Mouse (Mus musculus): ENCODE measurements around the gene Abca1. TPM values are rescaled to one million over a fixed set of nuclear protein-coding genes. Genes with fewer than 3 reads are reported as not detected.
A peak's percentile ranks its signal among the peaks of the same experiment; 100 is the strongest.

Gene Abca1
- polyA plus RNA-seq, 1 experiment from 2014 or later: 11.3 TPM

GRCm38 (mm10) chr4:53177696-53178095 is 18.0 kb upstream of the Abca1 start:
- Histone ChIP-seq H3K27ac (no peak overlapping the region), H3K9ac (no peak overlapping the region), H3K9me3 (no peaks in the 10 kb centered on the region), H3K4me1 (0 out of 2 replicates have a peak, but pooled peaks cover 3% of the 10 kb centered on the region), H3K36me3 (replicated peaks) (no peaks in the 10 kb centered on the region), H3K4me3 (no peak overlapping the region), H3K4me2 (no peak overlapping the region), H3K27me3 (replicated peaks) (no peaks in the 10 kb centered on the region)
- 84% methylated on average over 8 of the region's 8 CpGs for WGBS
- ATAC-seq (replicated peaks): no peak

DNA sequence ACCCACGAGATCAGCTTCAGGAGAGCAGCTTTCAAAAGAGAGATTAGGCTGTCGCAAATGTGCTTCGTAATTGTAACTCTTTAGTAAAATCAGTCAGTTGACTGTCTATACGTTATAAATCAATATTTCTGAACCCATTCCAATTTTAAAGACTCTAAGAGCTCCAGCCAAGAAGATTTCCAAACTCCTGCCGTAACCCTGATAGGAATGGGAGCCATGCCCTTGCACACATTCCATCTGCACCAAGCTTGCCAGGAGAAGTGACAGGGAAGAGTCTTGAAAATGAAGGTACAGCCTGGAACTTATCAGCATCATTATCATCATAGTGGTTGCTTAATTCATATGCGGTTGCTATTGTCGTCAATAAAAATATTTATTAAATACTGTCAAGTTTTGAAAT is 15.2 kb upstream of the Abca1 start:
- H3K4me2 ChIP-seq: no peak overlapping the region
- H3K27ac ChIP-seq: no peak overlapping the region
- H3K27me3 ChIP-seq (replicated peaks): no peaks in the 10 kb centered on the region
- ATAC-seq (replicated peaks): no peak
- no peaks in the 10 kb centered on the region for H3K36me3 ChIP-seq (replicated peaks)
- no peak overlapping the region for H3K9ac ChIP-seq
- 85% methylated on average over 7 of the region's 7 CpGs for WGBS
- H3K4me1 ChIP-seq: 0 out of 2 replicates have a peak, but pooled peaks cover 3% of the 10 kb centered on the region
- H3K4me3 ChIP-seq: no peak overlapping the region
- H3K9me3 ChIP-seq: no peaks in the 10 kb centered on the region

DNA sequence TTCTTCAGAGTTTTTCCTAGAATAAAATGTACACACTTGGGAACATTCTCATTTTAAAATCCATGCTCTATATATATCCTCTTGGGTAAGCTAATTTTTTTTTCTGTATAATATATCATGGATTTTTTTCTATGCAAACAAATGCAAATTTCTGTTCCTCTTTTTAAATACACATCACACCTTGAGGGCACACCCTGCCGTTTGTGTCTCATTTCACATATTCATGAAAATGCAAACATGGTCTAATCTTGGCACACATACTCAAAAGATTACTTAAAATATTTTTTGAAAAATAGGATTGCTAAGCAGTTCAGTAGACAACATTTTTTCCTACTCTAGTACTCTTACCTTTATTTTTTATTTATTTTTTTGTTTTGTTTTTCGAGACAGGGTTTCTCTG is 10.7 kb upstream of the Abca1 start:
- no peak overlapping the region for H3K9ac ChIP-seq
- H3K27ac ChIP-seq: no peak overlapping the region
- no peak for ATAC-seq (replicated peaks)
- no peaks in the 10 kb centered on the region for H3K9me3 ChIP-seq
- H3K4me3 ChIP-seq: no peak overlapping the region
- H3K27me3 ChIP-seq (replicated peaks): no peaks in the 10 kb centered on the region
- no peaks in the 10 kb centered on the region for H3K36me3 ChIP-seq (replicated peaks)
- H3K4me2 ChIP-seq: no peak overlapping the region
- WGBS: 71% methylated on average over 2 of the region's 2 CpGs
- H3K4me1 ChIP-seq: no peaks in the 10 kb centered on the region

DNA sequence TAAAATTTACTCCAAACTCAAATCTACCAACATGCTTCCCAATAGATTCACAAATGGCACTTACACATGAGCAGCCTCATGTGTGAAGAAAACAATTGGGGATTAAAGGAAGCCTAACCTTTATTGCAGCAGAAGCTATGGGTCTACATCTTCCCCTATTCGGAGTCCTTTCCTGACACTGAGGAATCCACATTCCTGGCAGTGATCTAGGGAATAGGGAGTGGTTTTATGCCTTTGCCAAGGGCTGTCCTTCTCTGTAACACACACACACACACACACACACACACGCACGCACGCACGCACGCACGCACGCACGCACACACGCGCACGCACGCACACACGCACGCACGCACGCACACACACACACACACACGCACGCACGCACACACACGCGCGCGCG is 5.5 kb upstream of the Abca1 start:
- H3K4me3 ChIP-seq: no peak overlapping the region
- no peak overlapping the region for H3K4me2 ChIP-seq
- no peaks in the 10 kb centered on the region for H3K4me1 ChIP-seq
- H3K9ac ChIP-seq: no peak overlapping the region
- no peaks in the 10 kb centered on the region for H3K27me3 ChIP-seq (replicated peaks)
- ATAC-seq (replicated peaks): no peak
- 91% methylated on average over 14 of the region's 25 CpGs for WGBS
- H3K27ac ChIP-seq: no peak overlapping the region
- H3K9me3 ChIP-seq: no peaks in the 10 kb centered on the region
- no peaks in the 10 kb centered on the region for H3K36me3 ChIP-seq (replicated peaks)

DNA sequence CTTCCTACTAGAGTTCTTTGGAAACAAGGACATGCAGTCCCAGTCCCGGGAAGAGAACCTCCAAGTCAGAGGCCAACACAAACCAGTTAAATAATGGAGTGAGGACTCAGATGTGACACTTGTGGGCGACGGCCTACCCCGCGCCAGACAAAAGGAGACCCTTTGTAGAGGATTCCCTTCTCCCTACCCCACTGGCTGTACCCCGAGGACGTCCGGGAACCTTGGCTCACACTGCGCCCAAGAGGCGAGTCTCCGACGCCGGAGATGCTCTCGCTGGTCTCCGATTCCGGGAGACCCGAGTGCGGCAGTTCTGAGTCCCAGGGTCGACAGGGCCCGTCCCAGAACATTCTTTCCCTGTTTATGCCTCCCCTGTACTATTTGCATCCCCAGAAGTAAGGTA is 519 bp downstream of the Abca1 start:
- ATAC-seq (replicated peaks): peak; percentile 63
- Histone ChIP-seq H3K27me3 (replicated peaks) (no peaks in the 10 kb centered on the region; the same call in 1 of the 2 replicates), H3K4me3 (peak overlapping the region; percentile 68), H3K9ac (peak overlapping the region; percentile 47), H3K4me2 (peak overlapping the region; percentile 95), H3K36me3 (replicated peaks) (no peaks in the 10 kb centered on the region), H3K27ac (peak overlapping the region; percentile 65), H3K9me3 (no peaks in the 10 kb centered on the region), H3K4me1 (peaks cover 17% of the 10 kb centered on the region)
- under 1% methylated on average over 20 of the region's 20 CpGs for WGBS

DNA sequence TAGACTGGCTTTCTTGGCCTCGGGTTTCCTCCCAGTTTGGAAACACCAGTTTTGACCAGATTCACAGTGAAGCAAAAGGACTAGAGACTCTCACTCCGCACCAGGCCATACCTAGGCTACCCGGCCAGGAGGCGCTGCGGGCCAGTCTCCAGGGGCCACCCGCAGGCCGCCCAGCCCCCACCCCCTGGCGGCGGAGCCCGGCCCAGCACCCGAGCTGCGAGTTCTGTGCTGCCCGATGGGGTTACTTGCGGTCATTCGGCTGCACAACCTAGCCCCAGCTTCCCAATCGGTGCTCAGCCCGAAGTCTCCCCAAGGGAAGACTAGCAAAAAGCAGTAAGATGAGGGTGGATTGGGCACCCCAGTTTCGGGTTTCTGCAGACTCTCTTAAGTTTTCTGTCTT is 1.1 kb downstream of the Abca1 start:
- peak; percentile 46; the same call in 1 of the 2 replicates for ATAC-seq (replicated peaks)
- H3K27ac ChIP-seq: peak overlapping the region; percentile 65
- WGBS: 1% methylated on average over 18 of the region's 18 CpGs

GRCm38 (mm10) chr4:53155471-53155870 is 4.2 kb downstream of the Abca1 start:
- H3K27me3 ChIP-seq (replicated peaks): no peaks in the 10 kb centered on the region; the same call in 1 of the 2 replicates
- no peak overlapping the region for H3K9ac ChIP-seq
- 83% methylated on average over 11 of the region's 11 CpGs for whole genome bisulfite sequencing
- no peak for ATAC-seq (replicated peaks)
- no peak overlapping the region for H3K4me3 ChIP-seq
- H3K4me1 ChIP-seq: peaks cover 31% of the 10 kb centered on the region
- no peaks in the 10 kb centered on the region for H3K9me3 ChIP-seq
- H3K4me2 ChIP-seq: no peak overlapping the region
- no peaks in the 10 kb centered on the region for H3K36me3 ChIP-seq (replicated peaks)
- H3K27ac ChIP-seq: no peak overlapping the region

More for the DNA sequence above, 1.1 kb downstream of the Abca1 start:
- Histone ChIP-seq H3K27me3 (replicated peaks) (no peaks in the 10 kb centered on the region; the same call in 1 of the 2 replicates), H3K4me3 (peak overlapping the region; percentile 68), H3K4me2 (peak overlapping the region; percentile 95), H3K4me1 (peaks cover 20% of the 10 kb centered on the region), H3K36me3 (replicated peaks) (no peaks in the 10 kb centered on the region), H3K9me3 (no peaks in the 10 kb centered on the region), H3K9ac (peak overlapping the region; percentile 47)

DNA sequence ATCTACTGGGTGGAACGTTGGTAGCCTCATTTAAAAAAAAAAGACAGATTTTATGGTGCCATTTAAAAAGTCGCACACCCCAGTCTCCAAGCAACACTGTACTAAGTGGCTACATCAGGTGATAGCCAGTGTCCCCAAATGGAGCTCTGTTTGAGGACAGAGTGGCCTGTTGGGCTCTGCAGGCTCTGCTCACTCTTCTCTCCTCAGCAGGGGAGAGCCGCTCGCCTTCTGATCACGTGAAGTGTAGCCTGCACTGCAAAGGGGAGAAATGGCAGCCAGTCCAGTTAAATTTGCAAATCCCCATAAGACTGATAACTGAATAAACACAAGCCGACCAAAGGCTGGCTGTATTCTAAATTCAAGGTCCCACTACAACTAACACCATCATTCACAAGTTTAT is 6.0 kb downstream of the Abca1 start:
- Histone ChIP-seq H3K27me3 (replicated peaks) (no peaks in the 10 kb centered on the region; the same call in 1 of the 2 replicates), H3K9me3 (no peaks in the 10 kb centered on the region), H3K4me2 (no peak overlapping the region), H3K36me3 (replicated peaks) (no peaks in the 10 kb centered on the region), H3K4me3 (no peak overlapping the region), H3K27ac (no peak overlapping the region), H3K4me1 (peaks cover 20% of the 10 kb centered on the region), H3K9ac (no peak overlapping the region)
- 43% methylated on average over 6 of the region's 6 CpGs for WGBS
- ATAC-seq (replicated peaks): no peak

GRCm38 (mm10) chr4:53153061-53153460 is 6.6 kb downstream of the Abca1 start:
- H3K4me3 ChIP-seq: no peak overlapping the region
- no peak overlapping the region for H3K4me2 ChIP-seq
- no peaks in the 10 kb centered on the region for H3K36me3 ChIP-seq (replicated peaks)
- WGBS: 73% methylated on average over 4 of the region's 4 CpGs
- no peak overlapping the region for H3K9ac ChIP-seq
- ATAC-seq (replicated peaks): no peak
- H3K27ac ChIP-seq: no peak overlapping the region
- no peaks in the 10 kb centered on the region for H3K27me3 ChIP-seq (replicated peaks)
- H3K4me1 ChIP-seq: peaks cover 16% of the 10 kb centered on the region
- no peaks in the 10 kb centered on the region for H3K9me3 ChIP-seq

- Histone ChIP-seq H3K4me3 (no peak overlapping the region), H3K4me2 (no peak overlapping the region), H3K4me1 (peaks cover 16% of the 10 kb centered on the region), H3K27me3 (replicated peaks) (no peaks in the 10 kb centered on the region), H3K27ac (no peak overlapping the region), H3K9me3 (no peaks in the 10 kb centered on the region), H3K36me3 (replicated peaks) (no peaks in the 10 kb centered on the region), H3K9ac (no peak overlapping the region)
- 11% methylated on average over 5 of the region's 5 CpGs for WGBS
- ATAC-seq (replicated peaks): no peak
Measured at GRCm38 (mm10) chr4:53152655-53153054, 7.0 kb downstream of the Abca1 start.

- 44% methylated on average over 8 of the region's 8 CpGs for WGBS
- Histone ChIP-seq H3K36me3 (replicated peaks) (no peaks in the 10 kb centered on the region), H3K9me3 (no peaks in the 10 kb centered on the region), H3K9ac (no peak overlapping the region), H3K27ac (no peak overlapping the region), H3K27me3 (replicated peaks) (no peaks in the 10 kb centered on the region), H3K4me1 (peaks cover 22% of the 10 kb centered on the region), H3K4me2 (no peak overlapping the region), H3K4me3 (no peak overlapping the region)
- ATAC-seq (replicated peaks): 0 out of 2 replicates have a peak, but pooled peaks have one; percentile 27
Measured at GRCm38 (mm10) chr4:53150516-53150915, 9.2 kb downstream of the Abca1 start.

DNA sequence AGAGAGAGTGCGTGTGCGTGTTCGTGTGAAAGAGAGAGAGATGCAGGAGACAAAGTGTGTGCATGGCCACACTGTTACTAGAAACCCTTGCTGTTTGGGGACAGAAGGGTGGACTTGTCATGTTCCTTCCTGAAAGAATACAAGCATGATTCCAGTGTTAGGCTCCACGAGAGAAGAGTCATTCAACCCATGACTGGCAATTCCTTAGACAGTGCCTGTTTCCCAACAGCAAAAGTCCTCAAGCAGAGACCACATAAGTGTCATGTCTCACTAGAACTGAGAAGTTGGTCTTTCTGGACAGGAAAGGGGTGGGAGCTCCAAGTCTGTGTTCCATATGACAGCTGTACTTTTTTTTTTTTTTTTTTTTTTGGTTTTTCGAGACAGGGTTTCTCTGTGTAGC is 10.1 kb downstream of the Abca1 start:
- no peaks in the 10 kb centered on the region for H3K27me3 ChIP-seq (replicated peaks)

DNA sequence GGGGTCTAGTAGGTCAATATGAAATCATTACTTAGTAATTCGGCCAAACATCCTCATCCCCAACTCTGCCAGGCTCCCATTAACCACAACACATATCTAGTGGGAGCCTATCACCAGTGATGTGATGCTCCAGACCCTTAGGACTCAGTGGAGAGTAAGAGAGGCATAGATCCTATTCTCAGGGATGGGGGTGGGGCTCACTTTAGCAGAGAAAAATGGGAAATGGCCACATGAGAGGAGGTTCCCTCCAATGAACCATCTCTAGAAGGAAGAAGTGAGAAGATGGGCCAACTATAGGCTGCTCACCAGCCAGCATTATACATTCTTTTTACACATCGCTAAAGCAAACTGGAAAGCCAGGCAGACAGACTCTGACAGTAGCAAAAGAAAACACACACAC is 10.9 kb downstream of the Abca1 start:
- WGBS: 81% methylated on average over 2 of the region's 2 CpGs
- Histone ChIP-seq H3K27me3 (replicated peaks) (no peaks in the 10 kb centered on the region), H3K4me2 (no peak overlapping the region), H3K9ac (no peak overlapping the region), H3K4me3 (no peak overlapping the region), H3K4me1 (peaks cover 21% of the 10 kb centered on the region), H3K27ac (no peak overlapping the region), H3K36me3 (replicated peaks) (no peaks in the 10 kb centered on the region), H3K9me3 (no peaks in the 10 kb centered on the region)
- ATAC-seq (replicated peaks): no peak

More for the DNA sequence above, 10.1 kb downstream of the Abca1 start:
- H3K4me3 ChIP-seq: no peak overlapping the region
- WGBS: 92% methylated on average over 4 of the region's 5 CpGs
- H3K36me3 ChIP-seq (replicated peaks): no peaks in the 10 kb centered on the region
- no peak overlapping the region for H3K27ac ChIP-seq
- no peak overlapping the region for H3K4me2 ChIP-seq
- H3K4me1 ChIP-seq: peaks cover 22% of the 10 kb centered on the region
- no peak for ATAC-seq (replicated peaks)
- no peak overlapping the region for H3K9ac ChIP-seq
- no peaks in the 10 kb centered on the region for H3K9me3 ChIP-seq

Data from midbrain, embryonic 15.5 days (tissue).